Mouse (Mus musculus): Measurements from ENCODE around the gene Clec18a. TPM values are rescaled to one million over a fixed set of nuclear protein-coding genes. Genes with fewer than 3 reads are reported as not detected.
"Not testable (repeated sequence)": the region's sequence is repeated elsewhere in the genome, so short reads cannot be mapped to it uniquely, and the experiment has no call there.

Gene Clec18a
- total and polyA plus RNA-seq, 3 experiments = not detected

DNA sequence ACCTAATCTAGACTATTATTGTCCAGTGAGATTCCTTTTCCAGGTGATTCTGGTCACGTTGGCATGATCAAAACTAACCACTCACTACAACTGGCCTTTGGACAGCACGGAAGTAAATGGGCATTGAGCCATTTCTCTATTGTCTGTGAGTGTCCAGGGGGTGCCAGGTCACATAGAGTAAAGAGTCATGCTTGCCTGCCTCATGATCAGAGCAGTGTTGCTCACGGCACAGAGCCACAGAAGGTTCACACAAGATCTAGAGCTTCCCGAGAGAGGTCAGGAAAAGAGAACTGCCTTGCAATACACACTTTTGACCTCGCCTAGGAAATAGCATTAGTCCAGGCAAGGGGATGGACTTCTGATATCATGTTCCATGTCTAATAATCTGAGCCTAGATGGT lies 12.8 kb downstream of the Clec18a start:
- in situ Hi-C loops (cut with MboI; ENCODE audit: low pct_ligation_motif_present, low pct_unique_long_range_greater_than_20kb, low sequenced_read_pairs) = loop anchor here (25.0 kb wide), 1 partner anchor 442 kb away; no protein-coding TSS in a partner anchor
- Histone ChIP-seq H3K9me3 (replicated peaks; ENCODE audit: low read length) (no peaks in the 10 kb centered on the region), H3K4me1 (ENCODE audit: control insufficient read depth in 1 of 2, insufficient read depth in 2 of 2) (no peaks in the 10 kb centered on the region; a peak in 1 of 4 replicates), H3K4me2 (ENCODE audit: insufficient read depth, low read depth, poor library complexity, severe bottlenecking) (no peak overlapping the region), H3K9ac (ENCODE audit: insufficient read depth, low read depth) (no peak overlapping the region), H3K4me3 (replicated peaks in 1 of 3; ENCODE audit: low read depth in 2 of 3, low read length in 2 of 3, poor library complexity in 1 of 3) (no peak overlapping the region), H3K36me3 (replicated peaks in 1 of 2; ENCODE audit: control insufficient read depth in 1 of 2, insufficient read depth in 1 of 2, low read length in 1 of 2) (no peaks in the 10 kb centered on the region), H3K27ac (ENCODE audit: insufficient read depth, low read depth) (no peak overlapping the region), H3K79me2 (replicated peaks; ENCODE audit: control insufficient read depth, extremely low read depth, insufficient read depth, poor library complexity, severe bottlenecking) (no peaks in the 10 kb centered on the region), H3K27me3 (replicated peaks) (peaks cover 26% of the 10 kb centered on the region)
- TF ChIP-seq POLR2AphosphoS2 (IDR thresholded peaks at IDR 0.05; ENCODE audit: low read depth, low read length) = no peak
- TF ChIP-seq E2F4 (IDR thresholded peaks at IDR 0.05; ENCODE audit: insufficient replicate concordance, low read depth, low read length) = no peak
- TF ChIP-seq ZMIZ1 (IDR thresholded peaks at IDR 0.05; ENCODE audit: low read depth, low read length) = no peak
- no peak for TF ChIP-seq CTCF (conservative IDR thresholded peaks at IDR 0.05 in 1 of 2, IDR thresholded peaks at IDR 0.05 in 1 of 2; ENCODE audit: low read depth in 2 of 2, low read length in 2 of 2)
- TF ChIP-seq ETS1 (conservative IDR thresholded peaks at IDR 0.05; ENCODE audit: low read depth, low read length) = no peak
- no peak for TF ChIP-seq MAX (IDR thresholded peaks at IDR 0.05; ENCODE audit: low read length)
- TF ChIP-seq ZC3H11A (IDR thresholded peaks at IDR 0.05; ENCODE audit: low read depth, low read length) = no peak
- TF ChIP-seq USF2 (conservative IDR thresholded peaks at IDR 0.05; ENCODE audit: low read depth, low read length) = no peak
- TF ChIP-seq UBTF (IDR thresholded peaks at IDR 0.05; ENCODE audit: low read depth, low read length) = no peak
- no peak for TF ChIP-seq PAX5 (IDR thresholded peaks at IDR 0.05; ENCODE audit: low read length)
- no peak for TF ChIP-seq KAT2A (IDR thresholded peaks at IDR 0.05; ENCODE audit: insufficient replicate concordance, low read length)
- no peak for DNase-seq (ENCODE audit: extremely low read depth)
- dilution Hi-C loops (cut with MboI; ENCODE audit: extremely low pct_ligation_motif_present, extremely low pct_unique_long_range_greater_than_20kb, low sequenced_read_pairs) = no loop called here

DNA sequence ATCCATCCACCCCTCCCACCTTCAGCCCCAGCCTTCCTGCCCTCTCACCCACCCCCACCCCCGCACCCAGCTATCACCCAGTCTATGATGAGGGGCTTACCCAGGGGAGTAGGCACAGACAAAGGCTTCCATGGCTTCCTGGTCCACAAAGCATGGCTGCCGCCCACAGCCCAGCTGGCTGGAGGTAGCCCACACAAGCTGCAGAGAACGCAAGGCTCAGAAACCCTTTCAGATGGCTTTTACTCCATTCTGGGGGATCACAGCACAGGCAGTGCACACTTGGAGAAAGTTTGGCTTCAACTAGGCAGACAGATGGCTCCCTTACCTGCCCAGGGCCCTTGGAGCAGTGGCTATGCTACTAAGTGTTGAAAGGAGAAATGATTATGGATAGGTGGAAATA lies 16.3 kb downstream of the Clec18a start:
- in situ Hi-C loops (cut with MboI; ENCODE audit: low pct_ligation_motif_present, low pct_unique_long_range_greater_than_20kb, low sequenced_read_pairs) = loop anchor here (25.0 kb wide), 1 partner anchor 439 kb away; no protein-coding TSS in a partner anchor
- Histone ChIP-seq H3K4me3 (replicated peaks in 1 of 3; ENCODE audit: low read depth in 2 of 3, low read length in 2 of 3, poor library complexity in 1 of 3) (no peak overlapping the region), H3K27me3 (replicated peaks) (peaks cover 28% of the 10 kb centered on the region), H3K9me3 (replicated peaks; ENCODE audit: low read length) (peaks cover 7% of the 10 kb centered on the region), H3K79me2 (replicated peaks; ENCODE audit: control insufficient read depth, extremely low read depth, insufficient read depth, poor library complexity, severe bottlenecking) (no peaks in the 10 kb centered on the region), H3K36me3 (replicated peaks in 1 of 2; ENCODE audit: control insufficient read depth in 1 of 2, insufficient read depth in 1 of 2, low read length in 1 of 2) (no peaks in the 10 kb centered on the region), H3K9ac (ENCODE audit: insufficient read depth, low read depth) (no peak overlapping the region), H3K27ac (ENCODE audit: insufficient read depth, low read depth) (no peak overlapping the region), H3K4me2 (ENCODE audit: insufficient read depth, low read depth, poor library complexity, severe bottlenecking) (no peak overlapping the region), H3K4me1 (ENCODE audit: control insufficient read depth in 1 of 2, insufficient read depth in 2 of 2) (no peaks in the 10 kb centered on the region; a peak in 1 of 4 replicates)
- dilution Hi-C loops (cut with MboI; ENCODE audit: extremely low pct_ligation_motif_present, extremely low pct_unique_long_range_greater_than_20kb, low sequenced_read_pairs) = no loop called here
- DNase-seq (ENCODE audit: extremely low read depth) = no peak
- TF ChIP-seq KAT2A (IDR thresholded peaks at IDR 0.05; ENCODE audit: insufficient replicate concordance, low read length) (no peak), POLR2A (IDR thresholded peaks at IDR 0.05; ENCODE audit: low read depth, low read length) (no peak), NRF1 (IDR thresholded peaks at IDR 0.05; ENCODE audit: low read depth, low read length) (no peak)

DNA sequence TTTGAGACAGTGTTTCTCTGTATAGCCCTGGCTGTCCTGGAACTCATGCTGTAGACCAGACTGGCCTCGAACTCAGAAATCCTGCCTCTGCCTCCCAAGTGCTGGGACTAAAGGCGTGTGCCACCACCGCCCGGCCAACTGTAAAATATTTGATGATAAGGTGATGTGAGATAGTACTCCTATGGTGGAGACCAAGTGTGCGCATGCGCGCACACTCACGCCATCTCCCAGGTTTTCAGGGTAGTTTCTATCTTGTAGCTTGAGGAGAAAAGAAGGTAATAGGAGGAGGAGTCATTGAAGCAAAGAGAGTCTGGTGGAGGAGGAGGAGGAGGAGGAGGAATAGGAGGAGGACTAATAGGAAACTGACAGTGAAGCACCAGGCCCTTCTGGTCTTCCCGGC lies 23.6 kb downstream of the Clec18a start:
- peaks cover 52% of the 10 kb centered on the region for H3K27me3 ChIP-seq (replicated peaks)
- H3K79me2 ChIP-seq (replicated peaks; ENCODE audit: control insufficient read depth, extremely low read depth, insufficient read depth, poor library complexity, severe bottlenecking); H3K9ac ChIP-seq (ENCODE audit: insufficient read depth, low read depth); H3K4me1 ChIP-seq (ENCODE audit: control insufficient read depth in 1 of 2, insufficient read depth in 2 of 2); DNase-seq (ENCODE audit: extremely low read depth); in situ Hi-C loops (cut with MboI; ENCODE audit: low pct_ligation_motif_present, low pct_unique_long_range_greater_than_20kb, low sequenced_read_pairs); H3K27ac ChIP-seq (ENCODE audit: insufficient read depth, low read depth); H3K36me3 ChIP-seq (replicated peaks in 1 of 2; ENCODE audit: control insufficient read depth in 1 of 2, insufficient read depth in 1 of 2, low read length in 1 of 2); H3K4me2 ChIP-seq (ENCODE audit: insufficient read depth, low read depth, poor library complexity, severe bottlenecking); H3K9me3 ChIP-seq (replicated peaks; ENCODE audit: low read length); dilution Hi-C loops (cut with MboI; ENCODE audit: extremely low pct_ligation_motif_present, extremely low pct_unique_long_range_greater_than_20kb, low sequenced_read_pairs); H3K4me3 ChIP-seq (replicated peaks in 1 of 3; ENCODE audit: low read depth in 2 of 3, low read length in 2 of 3, poor library complexity in 1 of 3): not testable (repeated sequence)

Data from CH12.LX (cell line).